Mouse (Mus musculus) midbrain, embryonic 11.5 days (tissue): Measurements from ENCODE around the gene Mttp. TPM values are rescaled to one million over a fixed set of nuclear protein-coding genes. Genes with fewer than 3 reads are reported as not detected.

Experiments
- ATAC-seq: fragments of 200-750 bp; cut with Nextera tagmentation; 2 replicates; pipeline ENCODE4 v1.8.0; 2017; ENCODE audit warnings: moderate TSS enrichment, moderate library complexity; ENCODE audit not compliant: low FRiP score
- DNase-seq: peaks from one replicate; pipeline ENCODE4 v3.0.0; 2015; ENCODE audit warnings: low spot score; ENCODE audit errors: missing footprints
- H3K27ac ChIP-seq: fragments of 300-500 bp; sonication (generic); 2 replicates; pipeline ENCODE4 v1.5.1; 2014; ENCODE audit warnings: low read depth, low read length
- H3K27me3 ChIP-seq: fragments of 300-500 bp; sonication (generic); 2 replicates; pipeline ENCODE4 v1.6.1; 2014; ENCODE audit warnings: mild to moderate bottlenecking, low read length, moderate library complexity, mixed read lengths; ENCODE audit not compliant: control insufficient read depth, insufficient read depth
- H3K36me3 ChIP-seq: fragments of 300-500 bp; sonication (generic); 2 replicates; pipeline ENCODE4 v1.6.1; 2014; ENCODE audit warnings: mild to moderate bottlenecking, low read length, moderate library complexity, mixed read lengths; ENCODE audit not compliant: control insufficient read depth, insufficient read depth
- H3K4me1 ChIP-seq: fragments of 300-500 bp; sonication (generic); 2 replicates; pipeline ENCODE4 v1.6.1; 2014; ENCODE audit warnings: low read length; ENCODE audit not compliant: control insufficient read depth, insufficient read depth
- H3K4me2 ChIP-seq: fragments of 300-500 bp; sonication (generic); 2 replicates; pipeline ENCODE4 v1.6.1; 2014; ENCODE audit warnings: mild to moderate bottlenecking, moderate library complexity
- H3K4me3 ChIP-seq: fragments of 300-500 bp; sonication (generic); 2 replicates; pipeline ENCODE4 v1.5.1; 2014; ENCODE audit warnings: low read depth, low read length
- H3K9ac ChIP-seq: fragments of 300-500 bp; sonication (generic); 2 replicates; pipeline ENCODE4 v1.6.1; 2014; ENCODE audit warnings: low read length
- H3K9me3 ChIP-seq: fragments of 300-500 bp; sonication (generic); 2 replicates; pipeline ENCODE4 v1.6.1; 2016; ENCODE audit warnings: low read length; ENCODE audit not compliant: control insufficient read depth
- WGBS: fragments of 180-500 bp; shearing (Covaris S2); extraction: QIAGEN DNeasy Blood & Tissue Kit; methylation state at CpG from one replicate; pipeline ENCODE4 v1.1.7; 2014; 5-methylcytosine and 5-hydroxymethylcytosine counted together
- polyA plus RNA-seq: library from polyadenylated mRNA; unstranded; fragments of >200 nt; fragmentation: Nextera tagmentation; extraction: Ambion mirVana; gene quantifications from 2 replicates; pipeline ENCODE4 v1.2.1, GENCODE M21; 2014

Mttp gene
- polyA plus RNA-seq, 1 experiment from 2014 or later: 10.0 TPM

DNA sequence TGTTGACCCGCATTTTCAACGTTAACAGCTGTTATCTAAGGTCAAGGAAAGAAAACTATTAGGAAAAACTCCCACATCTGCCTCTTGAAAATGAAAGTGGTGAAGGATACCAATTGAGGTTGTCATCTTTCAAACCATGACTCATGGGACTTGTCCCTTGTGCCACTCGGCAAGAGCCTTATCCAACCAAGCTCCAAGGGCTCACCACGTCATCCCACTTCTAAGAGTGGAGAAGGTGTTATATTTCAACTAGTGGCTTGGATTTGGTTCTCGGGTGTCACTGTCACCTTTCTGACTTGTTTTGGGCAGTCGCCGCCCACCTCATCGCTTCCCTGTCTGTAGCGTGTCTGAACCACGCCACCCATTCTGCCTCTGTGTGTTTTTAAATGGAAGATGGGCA, 20.9 kb downstream of the Mttp start:
- Histone ChIP-seq H3K36me3 (no peaks in the 10 kb centered on the region), H3K27me3 (no peaks in the 10 kb centered on the region), H3K4me2 (no peak overlapping the region), H3K9me3 (no peaks in the 10 kb centered on the region), H3K9ac (no peak overlapping the region), H3K4me3 (no peak overlapping the region), H3K4me1 (no peaks in the 10 kb centered on the region), H3K27ac (no peak overlapping the region)
- WGBS: 91% methylated on average over 10 of the region's 10 CpGs
- no peak for DNase-seq
- ATAC-seq: no peak

DNA sequence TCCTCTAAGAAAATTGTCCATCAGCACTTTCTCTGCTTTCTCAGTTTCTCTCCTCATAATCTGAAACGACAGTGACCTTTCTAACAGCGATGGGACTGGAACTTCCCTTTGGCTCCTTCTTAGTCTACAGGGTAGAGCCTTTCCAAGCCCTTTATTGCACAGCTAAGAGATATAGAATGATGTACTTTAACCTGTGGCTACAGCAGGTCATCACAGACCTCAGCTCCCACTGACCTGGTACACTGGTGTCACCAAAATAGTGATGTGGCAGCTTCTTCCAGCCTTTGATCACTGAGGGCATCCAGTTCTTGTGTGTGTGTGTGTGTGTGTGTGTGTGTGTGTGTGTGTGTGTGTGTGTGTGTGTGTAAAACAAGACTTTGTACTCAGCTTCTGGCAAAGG, 23.3 kb downstream of the Mttp start:
- Histone ChIP-seq H3K4me1 (no peaks in the 10 kb centered on the region), H3K9ac (no peak overlapping the region), H3K4me3 (no peak overlapping the region)

DNA sequence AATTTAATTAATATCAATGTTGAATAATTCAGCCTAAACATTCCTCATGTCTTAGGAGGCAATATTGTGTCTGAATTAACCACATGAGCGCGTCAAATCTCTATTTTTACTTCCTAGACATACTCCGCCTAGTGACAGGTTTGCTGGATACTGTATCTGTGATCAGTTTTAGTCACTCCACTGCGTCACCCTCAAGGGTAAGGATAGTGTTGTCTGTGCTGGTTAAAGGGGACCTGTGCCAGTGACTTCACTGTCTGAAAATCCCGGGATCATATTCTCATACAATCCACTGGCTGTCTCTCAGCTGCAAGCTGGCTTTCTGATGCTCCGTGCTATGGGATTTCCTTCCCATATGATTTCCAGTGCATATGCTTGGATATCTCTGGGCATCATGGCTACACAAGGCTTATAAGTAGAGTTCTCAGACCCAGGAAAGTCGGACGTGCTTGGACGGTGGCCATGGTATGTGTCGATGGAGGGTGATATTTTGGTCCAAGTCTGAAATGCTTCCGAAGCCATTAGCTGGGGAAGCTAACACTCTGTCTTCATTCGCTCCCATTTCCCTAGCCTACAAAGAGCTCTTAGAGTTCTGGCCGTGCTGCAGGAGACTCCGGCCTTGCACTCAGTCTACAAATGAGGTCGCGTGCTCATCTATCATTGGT, 25.2 kb downstream of the Mttp start:
- Histone ChIP-seq H3K27ac (no peak overlapping the region), H3K4me2 (no peak overlapping the region)
- no peak for DNase-seq

More for the DNA sequence above, 23.3 kb downstream of the Mttp start:
- ATAC-seq: no peak
- H3K36me3 ChIP-seq: no peaks in the 10 kb centered on the region
- H3K27me3 ChIP-seq: no peaks in the 10 kb centered on the region
- no peak overlapping the region for H3K4me2 ChIP-seq
- H3K9me3 ChIP-seq: no peaks in the 10 kb centered on the region
- no peak for DNase-seq
- no peak overlapping the region for H3K27ac ChIP-seq
- 95% methylated on average over 2 of the region's 2 CpGs for WGBS

GRCm38 (mm10) chr3:138118831-138119230, 25.9 kb downstream of the Mttp start:
- no peaks in the 10 kb centered on the region for H3K9me3 ChIP-seq
- 84% methylated on average over 14 of the region's 14 CpGs for WGBS
- H3K4me3 ChIP-seq: no peak overlapping the region
- H3K9ac ChIP-seq: no peak overlapping the region
- H3K4me1 ChIP-seq: no peaks in the 10 kb centered on the region
- no peak overlapping the region for H3K27ac ChIP-seq
- ATAC-seq: no peak
- H3K27me3 ChIP-seq: no peaks in the 10 kb centered on the region
- no peaks in the 10 kb centered on the region for H3K36me3 ChIP-seq
- no peak overlapping the region for H3K4me2 ChIP-seq
- DNase-seq: no peak

More for the DNA sequence above, 25.2 kb downstream of the Mttp start:
- no peaks in the 10 kb centered on the region for H3K4me1 ChIP-seq
- no peak overlapping the region for H3K9ac ChIP-seq
- H3K9me3 ChIP-seq: no peaks in the 10 kb centered on the region
- no peaks in the 10 kb centered on the region for H3K27me3 ChIP-seq
- WGBS: 95% methylated on average over 16 of the region's 16 CpGs
- H3K36me3 ChIP-seq: no peaks in the 10 kb centered on the region
- ATAC-seq: no peak
- H3K4me3 ChIP-seq: no peak overlapping the region

DNA sequence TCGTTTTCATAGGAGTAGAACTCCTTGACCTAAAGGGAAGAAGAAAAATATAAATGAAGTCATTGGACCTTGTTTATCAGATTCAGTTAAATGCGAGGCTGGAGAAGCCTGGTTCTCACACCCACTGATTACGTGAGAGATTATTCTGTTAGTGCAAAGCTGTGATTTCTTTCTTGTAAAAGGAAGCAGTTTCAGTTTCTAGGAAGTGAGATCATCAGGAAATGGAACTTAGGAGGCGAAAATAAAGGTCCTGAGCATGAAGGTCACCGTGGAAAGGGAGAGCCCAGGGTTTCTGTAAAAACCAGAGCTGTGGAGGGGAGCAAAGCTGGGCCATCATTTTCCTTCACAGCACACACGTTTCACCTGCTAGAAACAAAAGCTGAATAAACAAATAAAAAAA, 26.4 kb downstream of the Mttp start:
- ATAC-seq (no peak), DNase-seq (no peak)
- H3K27me3 ChIP-seq: no peaks in the 10 kb centered on the region
- no peaks in the 10 kb centered on the region for H3K9me3 ChIP-seq
- no peaks in the 10 kb centered on the region for H3K4me1 ChIP-seq
- no peak overlapping the region for H3K4me3 ChIP-seq
- H3K9ac ChIP-seq: no peak overlapping the region
- no peak overlapping the region for H3K4me2 ChIP-seq
- H3K36me3 ChIP-seq: no peaks in the 10 kb centered on the region
- 83% methylated on average over 6 of the region's 6 CpGs for WGBS
- H3K27ac ChIP-seq: no peak overlapping the region

DNA sequence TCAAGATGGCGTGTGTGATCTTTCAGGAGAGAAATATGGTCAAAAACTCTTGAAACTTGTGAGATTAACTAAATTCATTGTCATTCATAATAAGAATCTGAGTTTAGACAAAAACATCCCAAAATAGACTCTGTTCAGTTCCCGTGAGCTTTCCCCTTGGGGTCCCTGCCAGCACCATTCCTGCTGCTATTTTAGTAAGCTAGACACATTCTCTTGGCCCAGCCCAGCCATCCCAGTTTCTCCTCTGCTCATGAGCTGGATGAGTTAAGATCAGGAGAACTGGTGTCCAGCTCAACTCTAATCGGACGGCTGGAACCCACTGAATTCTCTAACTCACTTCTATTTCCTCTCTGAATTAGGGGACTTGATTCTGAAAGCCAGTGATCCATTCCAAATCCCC, 27.9 kb downstream of the Mttp start:
- WGBS: 92% methylated on average over 4 of the region's 4 CpGs

DNA sequence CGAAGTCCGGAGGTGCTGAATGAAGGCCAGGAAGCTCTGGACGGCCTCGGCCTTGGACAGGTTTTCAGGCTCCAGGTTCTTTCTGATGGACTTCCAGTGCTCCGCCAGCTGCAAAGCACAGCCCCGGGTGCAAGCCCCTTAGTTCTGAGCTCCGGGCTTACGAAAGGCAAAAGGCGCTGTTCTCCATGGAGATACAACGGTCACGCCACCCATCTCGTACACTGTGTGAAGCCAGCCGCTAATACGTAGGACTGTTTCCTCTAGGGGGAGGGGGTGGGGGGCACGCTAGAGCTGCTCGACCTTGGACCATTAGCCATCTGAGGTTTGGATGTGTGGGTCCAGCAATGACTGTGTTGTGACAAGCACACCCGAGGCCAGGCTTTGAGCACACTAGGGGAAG, 30.7 kb downstream of the Mttp start:
- no peaks in the 10 kb centered on the region for H3K4me1 ChIP-seq
- no peak overlapping the region for H3K4me3 ChIP-seq
- ATAC-seq: no peak
- H3K27me3 ChIP-seq: no peaks in the 10 kb centered on the region
- no peak overlapping the region for H3K27ac ChIP-seq
- WGBS: 88% methylated on average over 17 of the region's 17 CpGs
- no peaks in the 10 kb centered on the region for H3K36me3 ChIP-seq
- DNase-seq: no peak
- H3K9ac ChIP-seq: no peak overlapping the region
- no peaks in the 10 kb centered on the region for H3K9me3 ChIP-seq
- H3K4me2 ChIP-seq: no peak overlapping the region

More for the DNA sequence above, 27.9 kb downstream of the Mttp start:
- Histone ChIP-seq H3K4me1 (no peaks in the 10 kb centered on the region), H3K36me3 (no peaks in the 10 kb centered on the region), H3K4me3 (no peak overlapping the region), H3K27me3 (no peaks in the 10 kb centered on the region), H3K9me3 (no peaks in the 10 kb centered on the region), H3K9ac (no peak overlapping the region), H3K27ac (no peak overlapping the region), H3K4me2 (no peak overlapping the region)
- ATAC-seq: no peak
- no peak for DNase-seq

DNA sequence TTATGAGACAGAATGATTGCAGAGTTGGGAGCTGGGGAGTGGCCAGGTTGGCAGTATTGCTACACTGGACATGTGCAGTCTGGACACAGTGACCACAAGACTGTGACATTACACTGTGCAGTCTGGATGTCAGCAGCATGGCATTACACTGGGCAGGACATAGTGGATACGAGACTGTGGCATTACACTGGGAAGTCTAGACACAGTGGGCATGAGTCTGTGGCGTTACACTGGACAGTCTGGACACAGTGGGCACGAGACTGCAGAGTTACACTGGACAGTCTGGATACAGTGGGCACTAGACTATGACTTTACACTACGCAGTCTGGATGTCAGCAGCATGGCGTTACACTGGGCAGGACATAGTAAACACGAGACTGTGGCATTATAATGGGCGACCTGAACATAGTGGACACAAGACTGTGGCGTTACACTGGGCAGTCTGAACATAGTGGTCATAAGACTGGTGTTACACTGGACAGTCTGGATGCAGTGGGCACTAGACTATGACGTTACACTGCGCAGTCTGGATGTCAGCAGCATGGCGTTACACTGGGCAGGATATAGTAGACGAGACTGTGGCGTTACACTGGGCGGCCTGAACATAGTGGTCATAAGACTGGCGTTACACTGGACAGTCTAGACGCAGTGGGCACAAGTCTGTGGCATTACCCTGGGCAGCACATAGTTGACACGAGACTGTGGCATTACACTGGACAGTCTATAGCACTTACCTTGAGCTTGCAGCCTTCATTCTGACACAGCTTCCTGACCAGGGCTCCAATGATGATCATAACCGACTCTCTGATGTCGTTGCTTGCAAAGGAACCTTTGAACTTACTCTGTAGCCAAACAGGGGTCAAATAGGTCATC, 33.6 kb downstream of the Mttp start:
- Histone ChIP-seq H3K9ac (no peak overlapping the region), H3K4me2 (no peak overlapping the region), H3K27ac (no peak overlapping the region), H3K27me3 (no peaks in the 10 kb centered on the region), H3K4me3 (no peak overlapping the region), H3K9me3 (no peaks in the 10 kb centered on the region), H3K36me3 (no peaks in the 10 kb centered on the region), H3K4me1 (no peaks in the 10 kb centered on the region)
- DNase-seq (no peak), ATAC-seq (peak; percentile 35; the same call in 1 of the 2 replicates)
- WGBS: 92% methylated on average over 19 of the region's 19 CpGs

DNA sequence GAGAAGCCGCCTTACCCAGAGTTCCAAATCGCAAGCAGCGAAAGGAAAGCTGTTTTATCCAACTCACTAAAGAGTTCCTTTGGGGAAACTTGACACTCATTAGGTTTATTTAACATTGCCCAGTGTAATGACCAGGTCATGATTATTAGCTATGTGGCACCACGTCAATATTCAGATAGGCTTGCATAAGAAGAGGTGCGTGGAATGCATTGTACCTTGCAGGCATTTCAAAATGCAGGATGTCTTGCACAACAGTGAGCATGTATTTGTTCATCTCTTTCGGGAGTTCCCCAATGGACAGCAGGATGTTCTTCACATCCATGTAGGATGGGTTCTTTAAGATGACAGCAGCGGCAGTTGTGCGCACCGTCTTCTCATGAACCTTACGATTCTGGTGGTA, 37.9 kb downstream of the Mttp start:
- H3K27ac ChIP-seq: no peak overlapping the region
- WGBS: 96% methylated on average over 10 of the region's 10 CpGs
- H3K9ac ChIP-seq: no peak overlapping the region
- no peaks in the 10 kb centered on the region for H3K4me1 ChIP-seq
- H3K4me3 ChIP-seq: no peak overlapping the region
- no peaks in the 10 kb centered on the region for H3K27me3 ChIP-seq
- no peaks in the 10 kb centered on the region for H3K9me3 ChIP-seq
- H3K4me2 ChIP-seq: no peak overlapping the region
- no peak for DNase-seq
- no peak for ATAC-seq
- no peaks in the 10 kb centered on the region for H3K36me3 ChIP-seq
